Mouse (Mus musculus): ENCODE data around the gene Gm5797. TPM values are rescaled to one million over a fixed set of nuclear protein-coding genes. Genes with fewer than 3 reads are reported as not detected.
"Not testable (repeated sequence)": the region's sequence is repeated elsewhere in the genome, so short reads cannot be mapped to it uniquely, and the experiment has no call there.

The Gm5797 gene
- polyA plus RNA-seq (2011; ENCODE audit: insufficient read depth, insufficient read length, low replicate concordance, missing spikeins), result not detected in 2 replicates

GRCm38 (mm10) chr14:7332295-7332694 lies at the start of gene Gm5797:
Gene Gm5797 (minus strand): TSS chr14:7332395.
- H3K27ac ChIP-seq (ENCODE audit: control insufficient read depth, insufficient read depth, low read depth, low read length, poor library complexity); H3K4me1 ChIP-seq (ENCODE audit: control insufficient read depth, insufficient read depth, low read length); H3K4me3 ChIP-seq (replicated peaks; ENCODE audit: control insufficient read depth, low read depth, low read length): not testable (repeated sequence)
- WGBS, result no CpG with 5 or more reads among the region's 1 CpGs

DNA sequence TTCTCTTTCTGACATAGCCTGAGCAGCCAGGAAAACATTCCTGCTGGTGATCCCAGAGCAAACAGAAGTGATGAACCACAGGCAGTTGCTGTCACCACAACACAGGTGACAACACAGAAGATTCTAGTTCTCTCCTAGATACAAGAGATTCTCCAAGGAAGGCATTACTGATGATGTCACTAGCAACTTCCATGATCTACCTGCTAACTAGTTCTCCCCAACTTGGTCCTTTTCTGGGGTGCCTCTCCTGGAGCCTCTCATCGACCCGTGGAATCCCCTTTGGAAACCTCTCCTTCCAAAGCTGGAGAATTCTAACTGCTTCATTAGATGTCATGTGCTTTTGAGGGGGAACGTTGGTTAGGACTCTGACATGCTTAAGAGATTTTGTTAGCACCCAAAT lies 32.8 kb upstream of the Gm5797 start, which contains the start of gene Gm8374:
Gene Gm8374, minus strand, starts transcription at position 101 of the 400 bp plus-strand sequence.
- 77% methylated on average over 3 of the region's 3 CpGs for WGBS
- H3K4me1 ChIP-seq (ENCODE audit: control insufficient read depth, insufficient read depth, low read length), result not testable (repeated sequence)

GRCm38 (mm10) chr14:7315093-7315492 lies 17.1 kb downstream of the Gm5797 start:
- WGBS, result 0% methylated on average over 15 of the region's 19 CpGs
- H3K27ac ChIP-seq (ENCODE audit: control insufficient read depth, insufficient read depth, low read depth, low read length, poor library complexity); H3K4me3 ChIP-seq (replicated peaks; ENCODE audit: control insufficient read depth, low read depth, low read length): not testable (repeated sequence)

More for the DNA sequence above, 32.8 kb upstream of the Gm5797 start, which contains the start of gene Gm8374:
- not testable (repeated sequence) for H3K4me3 ChIP-seq (replicated peaks; ENCODE audit: control insufficient read depth, low read depth, low read length); H3K27ac ChIP-seq (ENCODE audit: control insufficient read depth, insufficient read depth, low read depth, low read length, poor library complexity)

DNA sequence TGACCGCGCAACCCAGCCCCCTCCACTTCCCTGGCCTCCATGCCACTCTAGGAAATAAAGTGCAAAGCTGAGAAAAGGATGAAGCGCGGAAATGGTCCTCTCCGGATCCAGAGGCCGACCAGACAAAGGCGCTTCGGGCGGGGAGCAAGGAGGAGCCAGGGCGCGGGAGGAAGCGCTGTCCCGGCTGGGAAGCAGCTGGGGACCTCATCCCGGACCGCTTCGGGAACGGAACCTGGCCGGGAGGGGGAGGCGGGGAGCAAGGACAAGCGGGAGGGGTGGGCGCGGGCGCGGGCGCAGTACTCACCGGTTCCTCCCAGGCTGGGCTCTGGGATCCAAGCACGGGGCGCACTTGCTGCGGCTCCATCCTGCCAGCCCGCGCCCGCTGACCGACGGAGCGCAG lies 17.5 kb downstream of the Gm5797 start, which contains the start of gene Gm3739:
Gene Gm3739, minus strand, starts transcription at position 389 of the 400 bp plus-strand sequence.
- H3K4me1 ChIP-seq (ENCODE audit: control insufficient read depth, insufficient read depth, low read length); H3K27ac ChIP-seq (ENCODE audit: control insufficient read depth, insufficient read depth, low read depth, low read length, poor library complexity); H3K4me3 ChIP-seq (replicated peaks; ENCODE audit: control insufficient read depth, low read depth, low read length): not testable (repeated sequence)
- WGBS, result under 1% methylated on average over 24 of the region's 35 CpGs

More at GRCm38 (mm10) chr14:7315093-7315492, 17.1 kb downstream of the Gm5797 start:
- not testable (repeated sequence) for H3K4me1 ChIP-seq (ENCODE audit: control insufficient read depth, insufficient read depth, low read length)

Other genes starting within 250 kb of the Gm5797 start
- gene Gm3696, start 231.8 kb downstream of the Gm5797 start, polyA plus RNA-seq (2011; ENCODE audit: insufficient read depth, insufficient read length, low replicate concordance, missing spikeins), result not detected in 2 replicates
- gene Gm6676, start 207.0 kb downstream of the Gm5797 start, polyA plus RNA-seq (2011; ENCODE audit: insufficient read depth, insufficient read length, low replicate concordance, missing spikeins), result not detected in 2 replicates
- gene Gm3512, start 157.9 kb downstream of the Gm5797 start, polyA plus RNA-seq (2011; ENCODE audit: insufficient read depth, insufficient read length, low replicate concordance, missing spikeins), result not detected in 2 replicates
- not detected in 2 replicates for gene Gm16434, start 137.9 kb downstream of the Gm5797 start, polyA plus RNA-seq (2011; ENCODE audit: insufficient read depth, insufficient read length, low replicate concordance, missing spikeins)
- not detected in 2 replicates for gene Gm3727, start 67.7 kb downstream of the Gm5797 start, polyA plus RNA-seq (2011; ENCODE audit: insufficient read depth, insufficient read length, low replicate concordance, missing spikeins)
- not detected in 2 replicates for gene Gm3739, start 17.3 kb downstream of the Gm5797 start, polyA plus RNA-seq (2011; ENCODE audit: insufficient read depth, insufficient read length, low replicate concordance, missing spikeins)
- not detected in 2 replicates for gene Gm8374, start 32.7 kb upstream of the Gm5797 start, polyA plus RNA-seq (2011; ENCODE audit: insufficient read depth, insufficient read length, low replicate concordance, missing spikeins)
- gene Gm3755, start 118.5 kb upstream of the Gm5797 start, polyA plus RNA-seq (2011; ENCODE audit: insufficient read depth, insufficient read length, low replicate concordance, missing spikeins), result not detected in 2 replicates
- gene Gm3752, start 151.4 kb upstream of the Gm5797 start, polyA plus RNA-seq (2011; ENCODE audit: insufficient read depth, insufficient read length, low replicate concordance, missing spikeins), result not detected in 2 replicates
- not detected in 2 replicates for gene Gm3558, start 236.2 kb upstream of the Gm5797 start, polyA plus RNA-seq (2011; ENCODE audit: insufficient read depth, insufficient read length, low replicate concordance, missing spikeins)

Measured in bone marrow, adult 2 months (tissue).